Mouse (Mus musculus) c-Kit-positive CD71-positive TER-119-positive erythroid progenitor cells, embryonic 14.5 days (primary cell): ENCODE data around the gene Mab21l3.

Source experiments
- DNase-seq: peaks from one replicate; pipeline ENCODE4 v3.0.0-alpha.2; 2013; ENCODE audit warnings: low spot score

Mab21l3 gene

GRCm38 (mm10) chr3:101848816-101849215 is at the start of gene Mab21l3:
Gene Mab21l3, minus strand, starts transcription at chr3:101848959.
- no peak for DNase-seq

- no peak for DNase-seq
These were observed 48.7 kb upstream of the Mab21l3 start for GRCm38 (mm10) chr3:101897377-101897974.

- DNase-seq, result peak; percentile 56
These were observed 48.1 kb upstream of the Mab21l3 start for GRCm38 (mm10) chr3:101896893-101897292.

GRCm38 (mm10) chr3:101895376-101895910 is 46.7 kb upstream of the Mab21l3 start:
- no peak for DNase-seq

GRCm38 (mm10) chr3:101885591-101885990 is 36.8 kb upstream of the Mab21l3 start:
- no peak for DNase-seq

GRCm38 (mm10) chr3:101885041-101885440 is 36.3 kb upstream of the Mab21l3 start:
- DNase-seq, result no peak

GRCm38 (mm10) chr3:101883902-101884301 is 35.1 kb upstream of the Mab21l3 start:
- DNase-seq, result no peak

- no peak for DNase-seq
These were observed 33.0 kb upstream of the Mab21l3 start for GRCm38 (mm10) chr3:101881721-101882120.

- no peak for DNase-seq
These were observed 32.1 kb upstream of the Mab21l3 start for GRCm38 (mm10) chr3:101880818-101881217.

GRCm38 (mm10) chr3:101878136-101878535 is 29.4 kb upstream of the Mab21l3 start:
- no peak for DNase-seq

- DNase-seq, result no peak
These were observed 27.9 kb upstream of the Mab21l3 start for GRCm38 (mm10) chr3:101876459-101877285.

- no peak for DNase-seq
These were observed 26.6 kb upstream of the Mab21l3 start for GRCm38 (mm10) chr3:101875258-101875920.

- no peak for DNase-seq
These were observed 24.4 kb upstream of the Mab21l3 start for GRCm38 (mm10) chr3:101873061-101873675.

GRCm38 (mm10) chr3:101871951-101872350 is 23.2 kb upstream of the Mab21l3 start:
- no peak for DNase-seq

- no peak for DNase-seq
These were observed 18.3 kb upstream of the Mab21l3 start for GRCm38 (mm10) chr3:101867001-101867421.

- no peak for DNase-seq
These were observed 13.1 kb upstream of the Mab21l3 start for GRCm38 (mm10) chr3:101861856-101862255.

GRCm38 (mm10) chr3:101860151-101860550 is 11.4 kb upstream of the Mab21l3 start:
- no peak for DNase-seq

- no peak for DNase-seq
These were observed 11.0 kb upstream of the Mab21l3 start for GRCm38 (mm10) chr3:101859740-101860139.

- no peak for DNase-seq
These were observed 5.3 kb upstream of the Mab21l3 start for GRCm38 (mm10) chr3:101854075-101854474.

- DNase-seq, result no peak
These were observed 2.6 kb upstream of the Mab21l3 start for GRCm38 (mm10) chr3:101851363-101851762.

GRCm38 (mm10) chr3:101846096-101846495 is 2.7 kb downstream of the Mab21l3 start:
- no peak for DNase-seq
